Comparison of ENCODE assay signal across 9 mouse cellular contexts in the genomic region with DNA sequence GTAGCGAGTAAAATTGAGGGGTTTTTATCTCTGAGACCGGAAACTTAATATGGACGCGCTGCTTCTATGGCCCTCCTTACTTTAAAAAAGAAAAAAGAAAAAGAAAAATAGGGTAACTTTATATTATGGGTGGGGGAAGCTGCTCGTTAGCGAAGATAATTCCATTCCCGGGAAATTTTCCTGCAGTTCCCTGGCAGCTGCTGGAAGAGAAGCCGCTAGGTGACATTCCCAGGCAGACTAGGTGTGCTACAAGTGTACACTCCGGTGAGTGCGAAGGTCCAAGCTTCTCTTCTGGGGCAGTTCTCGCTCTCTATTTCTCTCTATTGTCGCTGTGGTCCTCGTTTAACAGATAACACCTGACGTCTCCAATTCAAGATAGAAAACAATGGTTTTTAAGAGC. TPM values are rescaled to one million over a fixed set of nuclear protein-coding genes. Genes with fewer than 3 reads are reported as not detected.
A peak's percentile ranks its signal among the peaks of the same experiment; 100 is the strongest.
DNase-seq lines count a peak whose midpoint lies in the region; ATAC-seq and TF ChIP-seq lines count a peak whose summit lies in the region.
"Had no signal": no experiment of that assay in that cellular context is flagged by ENCODE, and none has a peak within 500 bp of the region (broad histone marks: within the 10 kb centered on the region; RNA-seq: fewer than 3 reads in every experiment).

No protein-coding gene starts in this region.

- no peak for TF ChIP-seq EP300 in heart, postnatal 0 days (IDR thresholded peaks at IDR 0.05; ENCODE audit: low read depth)

- no peak for DNase-seq in heart, postnatal 0 days (ENCODE audit: low spot score)
- DNase-seq in heart, adult 8-10 months (ENCODE audit: low spot score): no peak
- DNase-seq in embryonic facial prominence, embryonic 11.5 days (ENCODE audit: low spot score): no peak
- no peak for DNase-seq in hindbrain, postnatal 0 days (ENCODE audit: low spot score)
- DNase-seq in frontal cortex, postnatal 36 days (ENCODE audit: low spot score in 2 of 2): no peak
- no peak for DNase-seq in adipocyte (ENCODE audit: low spot score)
- no peak for DNase-seq in right cerebral cortex, postnatal 25 days

- H3K27me3 ChIP-seq in heart, postnatal 0 days (ENCODE audit: control insufficient read depth, insufficient read depth, low read length): no peaks in the 10 kb centered on the region
- no peaks in the 10 kb centered on the region for H3K27me3 ChIP-seq in embryonic facial prominence, embryonic 11.5 days (ENCODE audit: control insufficient read depth, insufficient read depth, low read length)
- H3K27me3 ChIP-seq in hindbrain, postnatal 0 days (ENCODE audit: insufficient read depth, low read length): peaks cover 4% of the 10 kb centered on the region
- H3K27me3 ChIP-seq in midbrain, embryonic 16.5 days (ENCODE audit: control insufficient read depth, insufficient read depth, low read depth, low read length): peaks cover 19% of the 10 kb centered on the region

- no peak for ATAC-seq in heart, postnatal 0 days (ENCODE audit: insufficient read depth, low read depth)
- ATAC-seq in embryonic facial prominence, embryonic 11.5 days (replicated peaks; ENCODE audit: insufficient number of reproducible peaks, low FRiP score, low TSS enrichment, low read depth): no peak
- ATAC-seq in hindbrain, postnatal 0 days: no peak
- no peak for ATAC-seq in midbrain, embryonic 16.5 days

- H3K9me3 ChIP-seq in heart, postnatal 0 days (replicated peaks; ENCODE audit: control insufficient read depth, low read length): no peaks in the 10 kb centered on the region
- H3K9me3 ChIP-seq in embryonic facial prominence, embryonic 11.5 days (replicated peaks; ENCODE audit: control insufficient read depth, low read length): no peaks in the 10 kb centered on the region
- H3K9me3 ChIP-seq in hindbrain, postnatal 0 days (ENCODE audit: low read length): no peaks in the 10 kb centered on the region
- H3K9me3 ChIP-seq in midbrain, embryonic 16.5 days (replicated peaks; ENCODE audit: control insufficient read depth, low read length, poor library complexity, severe bottlenecking): no peaks in the 10 kb centered on the region
- H3K9me3 ChIP-seq: G1E had no signal

- H3K4me1 ChIP-seq in heart, postnatal 0 days (ENCODE audit: control insufficient read depth, insufficient read depth): 0 out of 2 replicates have a peak, but pooled peaks cover 4% of the 10 kb centered on the region
- no peaks in the 10 kb centered on the region for H3K4me1 ChIP-seq in embryonic facial prominence, embryonic 11.5 days (ENCODE audit: control insufficient read depth, insufficient read depth, low read length)
- H3K4me1 ChIP-seq in hindbrain, postnatal 0 days (ENCODE audit: insufficient read depth, low read length): 0 out of 2 replicates have a peak, but pooled peaks cover 3% of the 10 kb centered on the region
- H3K4me1 ChIP-seq in midbrain, embryonic 16.5 days (ENCODE audit: control insufficient read depth, insufficient read depth, low read length): peaks cover 14% of the 10 kb centered on the region

- H3K4me2 ChIP-seq in heart, postnatal 0 days (ENCODE audit: low read depth, low read length): peak overlapping the region; percentile 86
- peak overlapping the region; percentile 92 for H3K4me2 ChIP-seq in embryonic facial prominence, embryonic 11.5 days (ENCODE audit: low read depth, low read length)
- peak overlapping the region; percentile 78 for H3K4me2 ChIP-seq in hindbrain, postnatal 0 days (ENCODE audit: low read depth, low read length)
- peak overlapping the region; percentile 76 for H3K4me2 ChIP-seq in midbrain, embryonic 16.5 days (ENCODE audit: low read length)

- H3K9ac ChIP-seq in heart, postnatal 0 days (replicated peaks; ENCODE audit: low read depth, low read length): peak overlapping the region; percentile 63
- peak overlapping the region; percentile 74; the same call in 1 of the 2 replicates for H3K9ac ChIP-seq in embryonic facial prominence, embryonic 11.5 days (replicated peaks; ENCODE audit: low read length)
- H3K9ac ChIP-seq in hindbrain, postnatal 0 days (replicated peaks; ENCODE audit: low read length): peak overlapping the region; percentile 51; the same call in 1 of the 2 replicates
- H3K9ac ChIP-seq in midbrain, embryonic 16.5 days (ENCODE audit: low read depth, low read length): no peak overlapping the region; the same call in 1 of the 2 replicates

- no peaks in the 10 kb centered on the region for H3K36me3 ChIP-seq in heart, postnatal 0 days (replicated peaks; ENCODE audit: control insufficient read depth, insufficient read depth, low read length)
- H3K36me3 ChIP-seq in embryonic facial prominence, embryonic 11.5 days (replicated peaks; ENCODE audit: control insufficient read depth, insufficient read depth, low read depth, low read length): no peaks in the 10 kb centered on the region
- no peaks in the 10 kb centered on the region for H3K36me3 ChIP-seq in hindbrain, postnatal 0 days (ENCODE audit: insufficient read depth, low read length)
- no peaks in the 10 kb centered on the region for H3K36me3 ChIP-seq in midbrain, embryonic 16.5 days (ENCODE audit: control insufficient read depth, insufficient read depth, low read length)
- H3K36me3 ChIP-seq: G1E had no signal

- TF ChIP-seq CTCF in heart, postnatal 0 days (IDR thresholded peaks at IDR 0.05; ENCODE audit: low read depth): no peak
- TF ChIP-seq CTCF in hindbrain, postnatal 0 days (IDR thresholded peaks at IDR 0.05; ENCODE audit: low read depth): no peak

- H3K27ac ChIP-seq in heart, postnatal 0 days (ENCODE audit: low read depth): no peak overlapping the region
- H3K27ac ChIP-seq in embryonic facial prominence, embryonic 11.5 days (replicated peaks; ENCODE audit: low read depth, low read length): no peak overlapping the region
- no peak overlapping the region for H3K27ac ChIP-seq in hindbrain, postnatal 0 days
- H3K27ac ChIP-seq in midbrain, embryonic 16.5 days (ENCODE audit: low read length): no peak overlapping the region

- 6% methylated on average over 14 of the region's 14 CpGs for WGBS in heart, postnatal 0 days
- 5% methylated on average over 14 of the region's 14 CpGs for WGBS in embryonic facial prominence, embryonic 11.5 days
- WGBS in hindbrain, postnatal 0 days: 6% methylated on average over 14 of the region's 14 CpGs
- 4% methylated on average over 14 of the region's 14 CpGs for WGBS in midbrain, embryonic 16.5 days

- peak overlapping the region; percentile 73 for H3K4me3 ChIP-seq in heart, postnatal 0 days (ENCODE audit: low read depth, low read length)
- H3K4me3 ChIP-seq in embryonic facial prominence, embryonic 11.5 days (ENCODE audit: low read depth, low read length): peak overlapping the region; percentile 65
- H3K4me3 ChIP-seq in hindbrain, postnatal 0 days (ENCODE audit: low read length): peak overlapping the region; percentile 52
- peak overlapping the region; percentile 43 for H3K4me3 ChIP-seq in midbrain, embryonic 16.5 days (ENCODE audit: low read depth, low read length)

RNA-seq across cellular contexts. Expression of a gene that starts 1.0 kb away (rescaled TPM):
- 3.6 and 4.1 TPM in 2 replicates for total RNA-seq in heart, postnatal 0 days (2014; rRNA removed; ENCODE audit: low replicate concordance)
- polyA plus RNA-seq in heart, postnatal 0 days (2015; fragmentation: Nextera tagmentation; extraction: Ambion mirVana): 1.7 and 1.9 TPM in 2 replicates
- total RNA-seq in heart, adult 8-10 months (2022): 1 to 10 TPM; 2.0 to 4.9 (median 2.5) TPM
- 8.9 and 11.9 TPM in 2 replicates for polyA plus RNA-seq in embryonic facial prominence, embryonic 11.5 days (2014; fragmentation: Nextera tagmentation; extraction: Ambion mirVana)
- total RNA-seq in hindbrain, postnatal 0 days (2014; rRNA removed): 8.8 and 9.3 TPM in 2 replicates
- polyA plus RNA-seq in hindbrain, postnatal 0 days (2015; fragmentation: Nextera tagmentation; extraction: Ambion mirVana): 2.8 and 3.1 TPM in 2 replicates
- 4.1 and 4.7 TPM in 2 replicates for polyA plus RNA-seq in midbrain, embryonic 16.5 days (2015; fragmentation: Nextera tagmentation; extraction: Ambion mirVana)
- polyA plus RNA-seq: G1E had no signal
